Mouse (Mus musculus): ENCODE data around the gene Tmem98.

Tmem98 gene

GRCm38 (mm10) chr11:80856827-80857226 is 46.9 kb downstream of the Tmem98 start:
- no peak for DNase-seq

- no peak for DNase-seq
Observed at GRCm38 (mm10) chr11:80858065-80858464, 48.1 kb downstream of the Tmem98 start, which contains the start of gene Spaca3. Gene Spaca3 (plus strand): TSS chr11:80858365.

GRCm38 (mm10) chr11:80862941-80863340 is 53.0 kb downstream of the Tmem98 start:
- DNase-seq = no peak

GRCm38 (mm10) chr11:80868039-80868438 is 58.1 kb downstream of the Tmem98 start:
- DNase-seq = no peak

Data from thymus, postnatal 25 days (tissue).